Mouse (Mus musculus) kidney, postnatal 0 days (tissue): ENCODE data around the gene Plekhg3. TPM values are rescaled to one million over a fixed set of nuclear protein-coding genes. Genes with fewer than 3 reads are reported as not detected.
A peak's percentile ranks its signal among the peaks of the same experiment; 100 is the strongest.

Source experiments
- ATAC-seq: fragments of 200-750 bp; cut with Nextera tagmentation; replicated peaks from 2 replicates; pipeline ENCODE4 v1.8.0; 2017; ENCODE audit warnings: low read depth, moderate number of reproducible peaks, moderate TSS enrichment, moderate library complexity; ENCODE audit not compliant: low FRiP score
- DNase-seq: peaks from one replicate; pipeline ENCODE4 v3.0.0-alpha.2; 2016; ENCODE audit warnings: low spot score
- H3K27ac ChIP-seq: fragments of 300-500 bp; sonication (generic); 2 replicates; pipeline ENCODE4 v1.5.1; 2014; ENCODE audit warnings: mild to moderate bottlenecking
- H3K27me3 ChIP-seq: fragments of 300-500 bp; sonication (generic); 2 replicates; pipeline ENCODE4 v1.6.1; 2014; ENCODE audit warnings: low read length, mixed read lengths; ENCODE audit not compliant: insufficient read depth
- H3K36me3 ChIP-seq: fragments of 300-500 bp; sonication (generic); 2 replicates; pipeline ENCODE4 v1.6.1; 2014; ENCODE audit warnings: low read length, mixed read lengths; ENCODE audit not compliant: insufficient read depth
- H3K4me1 ChIP-seq: fragments of 300-500 bp; sonication (generic); replicated peaks from 2 replicates; pipeline ENCODE4 v1.6.1; 2014; ENCODE audit warnings: antibody characterized with exemption, low read length, mixed read lengths; ENCODE audit not compliant: insufficient read depth
- H3K4me2 ChIP-seq: fragments of 300-500 bp; sonication (generic); 2 replicates; pipeline ENCODE4 v1.6.1; 2014; ENCODE audit warnings: mild to moderate bottlenecking, low read length, moderate library complexity, mixed read lengths
- H3K4me3 ChIP-seq: fragments of 300-500 bp; sonication (generic); replicated peaks from 2 replicates; pipeline ENCODE4 v1.5.1; 2014; ENCODE audit warnings: low read depth, low read length
- H3K9ac ChIP-seq: fragments of 300-500 bp; sonication (generic); 2 replicates; pipeline ENCODE4 v1.6.1; 2014; ENCODE audit warnings: low read depth, low read length
- H3K9me3 ChIP-seq: fragments of 300-500 bp; sonication (generic); replicated peaks from 2 replicates; pipeline ENCODE4 v1.6.1; 2016; ENCODE audit warnings: low read length, inconsistent platforms, mixed read lengths
- CTCF ChIP-seq: IDR thresholded peaks from 2 replicates; pipeline ENCODE4 v1.5.1; 2016; ENCODE audit warnings: antibody characterized with exemption, low read depth, mild to moderate bottlenecking, moderate library complexity
- WGBS: fragments of 180-500 bp; shearing (Covaris S2); extraction: QIAGEN DNeasy Blood & Tissue Kit; methylation state at CpG from one replicate; pipeline ENCODE4 v1.1.7; 2014; 5-methylcytosine and 5-hydroxymethylcytosine counted together
- polyA plus RNA-seq: library from polyadenylated mRNA; unstranded; fragments of >200 nt; fragmentation: Nextera tagmentation; extraction: Ambion mirVana; gene quantifications from 2 replicates; pipeline ENCODE4 v1.2.1, GENCODE M21; 2015

The Plekhg3 gene
- polyA plus RNA-seq, 1 experiment from 2014 or later: 14.9 TPM

- H3K27ac ChIP-seq: peak overlapping the region; percentile 86
- H3K4me3 ChIP-seq: peak overlapping the region; percentile 61
- H3K4me2 ChIP-seq: peak overlapping the region; percentile 81
- no peaks in the 10 kb centered on the region for H3K36me3 ChIP-seq
- DNase-seq: no peak
- WGBS: 1% methylated on average over 31 of the region's 31 CpGs
- peak overlapping the region; percentile 77 for H3K9ac ChIP-seq
- H3K4me1 ChIP-seq: peaks cover 15% of the 10 kb centered on the region; the same call in 1 of the 2 replicates
- H3K27me3 ChIP-seq: no peaks in the 10 kb centered on the region
- TF ChIP-seq CTCF: no peak
- no peak; the same call in 1 of the 2 replicates for ATAC-seq
- no peaks in the 10 kb centered on the region for H3K9me3 ChIP-seq
Observed at GRCm38 (mm10) chr12:76532926-76533376, 2.3 kb downstream of the Plekhg3 start.

GRCm38 (mm10) chr12:76533377-76534222 lies 2.9 kb downstream of the Plekhg3 start:
- DNase-seq (peak; percentile 89), ATAC-seq (peak; percentile 92)
- H3K27me3 ChIP-seq: no peaks in the 10 kb centered on the region
- peak overlapping the region; percentile 81 for H3K4me2 ChIP-seq
- no peaks in the 10 kb centered on the region for H3K9me3 ChIP-seq
- under 1% methylated on average over 67 of the region's 74 CpGs for WGBS
- TF ChIP-seq CTCF: no peak
- peak overlapping the region; percentile 61 for H3K4me3 ChIP-seq
- peaks cover 15% of the 10 kb centered on the region; the same call in 1 of the 2 replicates for H3K4me1 ChIP-seq
- H3K9ac ChIP-seq: peak overlapping the region; percentile 77
- no peaks in the 10 kb centered on the region for H3K36me3 ChIP-seq
- peak overlapping the region; percentile 86 for H3K27ac ChIP-seq

- TF ChIP-seq CTCF: no peak
- Histone ChIP-seq H3K4me2 (peak overlapping the region; percentile 81), H3K9me3 (no peaks in the 10 kb centered on the region), H3K4me3 (peak overlapping the region; percentile 61), H3K27ac (peak overlapping the region; percentile 86), H3K36me3 (no peaks in the 10 kb centered on the region), H3K9ac (peak overlapping the region; percentile 77), H3K27me3 (no peaks in the 10 kb centered on the region), H3K4me1 (peaks cover 15% of the 10 kb centered on the region; the same call in 1 of the 2 replicates)
- no peak for DNase-seq
- WGBS: 2% methylated on average over 11 of the region's 11 CpGs
- no peak for ATAC-seq
Observed at GRCm38 (mm10) chr12:76534233-76534632, 3.5 kb downstream of the Plekhg3 start.

- WGBS: 12% methylated on average over 9 of the region's 9 CpGs
- Histone ChIP-seq H3K27me3 (no peaks in the 10 kb centered on the region), H3K27ac (peak overlapping the region; percentile 86), H3K36me3 (no peaks in the 10 kb centered on the region), H3K4me3 (peak overlapping the region; percentile 61), H3K4me2 (peak overlapping the region; percentile 81), H3K4me1 (peaks cover 15% of the 10 kb centered on the region; the same call in 1 of the 2 replicates), H3K9ac (peak overlapping the region; percentile 77), H3K9me3 (no peaks in the 10 kb centered on the region)
- no peak for TF ChIP-seq CTCF
- peak; percentile 57 for DNase-seq
- no peak for ATAC-seq
Observed at GRCm38 (mm10) chr12:76534641-76535283, 4.1 kb downstream of the Plekhg3 start.

GRCm38 (mm10) chr12:76535471-76535900 lies 4.8 kb downstream of the Plekhg3 start:
- peak overlapping the region; percentile 77; the same call in 1 of the 2 replicates for H3K9ac ChIP-seq
- H3K4me3 ChIP-seq: peak overlapping the region; percentile 61
- no peaks in the 10 kb centered on the region for H3K36me3 ChIP-seq
- no peaks in the 10 kb centered on the region for H3K27me3 ChIP-seq
- DNase-seq (no peak), ATAC-seq (no peak)
- H3K9me3 ChIP-seq: no peaks in the 10 kb centered on the region
- H3K4me2 ChIP-seq: peak overlapping the region; percentile 81
- 17% methylated on average over 9 of the region's 9 CpGs for WGBS
- H3K4me1 ChIP-seq: peaks cover 15% of the 10 kb centered on the region; the same call in 1 of the 2 replicates
- no peak for TF ChIP-seq CTCF
- H3K27ac ChIP-seq: peak overlapping the region; percentile 64

- WGBS: 84% methylated on average over 8 of the region's 8 CpGs
- Histone ChIP-seq H3K4me3 (no peak overlapping the region), H3K9me3 (no peaks in the 10 kb centered on the region), H3K9ac (peak overlapping the region; percentile 5; the same call in 1 of the 2 replicates), H3K36me3 (no peaks in the 10 kb centered on the region), H3K27me3 (no peaks in the 10 kb centered on the region), H3K27ac (0 out of 2 replicates have a peak overlapping the region, but pooled peaks have one; percentile 8), H3K4me1 (peaks cover 15% of the 10 kb centered on the region; the same call in 1 of the 2 replicates), H3K4me2 (peak overlapping the region; percentile 81)
- DNase-seq (no peak), ATAC-seq (no peak)
- TF ChIP-seq CTCF: no peak
Observed at GRCm38 (mm10) chr12:76536591-76537153, 6.0 kb downstream of the Plekhg3 start.
